Mouse (Mus musculus): ENCODE results near the gene Olfr1101. TPM values are rescaled to one million over a fixed set of nuclear protein-coding genes. Genes with fewer than 3 reads are reported as not detected.

Olfr1101 gene
- not detected for total RNA-seq (2023)

DNA sequence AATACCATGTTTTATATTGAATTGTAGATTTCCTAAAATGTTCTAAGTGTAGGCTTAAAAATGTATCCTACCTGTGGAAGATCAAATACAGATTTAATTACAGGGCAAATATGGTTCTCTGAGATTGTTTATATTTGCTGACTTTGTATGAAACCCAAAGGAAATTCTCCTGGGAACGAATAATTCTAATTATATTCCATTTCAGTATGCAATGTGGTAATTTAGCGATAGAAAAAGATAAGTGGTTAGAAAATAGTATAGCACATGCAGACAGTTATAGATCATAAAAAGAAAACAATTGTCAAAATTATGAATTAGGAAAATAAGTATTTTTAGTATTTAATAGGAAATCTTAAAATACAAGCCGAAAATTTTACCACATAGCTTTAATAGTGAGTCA is at the start of gene Olfr1101:
TSS of gene Olfr1101 (minus strand) at position 101 of the 400 bp plus-strand sequence.

DNA sequence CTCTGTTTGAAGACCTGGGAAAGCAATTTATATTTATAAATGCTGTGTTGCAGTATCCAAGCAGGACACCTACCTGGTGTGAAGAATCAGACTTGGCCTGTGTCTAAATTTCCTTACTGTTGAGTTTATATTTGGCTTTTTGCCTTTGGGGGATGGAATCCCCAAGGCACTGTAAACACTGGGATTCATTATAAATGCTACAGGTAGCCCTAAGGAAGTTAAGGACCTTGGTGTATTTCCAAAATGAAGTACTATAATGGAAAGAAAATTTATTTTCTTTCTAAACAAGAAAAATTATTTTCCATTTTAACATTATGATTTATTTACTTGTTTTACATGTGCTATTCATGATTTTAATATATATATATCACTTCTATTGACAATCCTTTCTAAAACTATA is 45.4 kb upstream of the Olfr1101 start, which contains the start of gene Olfr1105:
TSS of gene Olfr1105 (minus strand) at position 101 of the 400 bp plus-strand sequence.

DNA sequence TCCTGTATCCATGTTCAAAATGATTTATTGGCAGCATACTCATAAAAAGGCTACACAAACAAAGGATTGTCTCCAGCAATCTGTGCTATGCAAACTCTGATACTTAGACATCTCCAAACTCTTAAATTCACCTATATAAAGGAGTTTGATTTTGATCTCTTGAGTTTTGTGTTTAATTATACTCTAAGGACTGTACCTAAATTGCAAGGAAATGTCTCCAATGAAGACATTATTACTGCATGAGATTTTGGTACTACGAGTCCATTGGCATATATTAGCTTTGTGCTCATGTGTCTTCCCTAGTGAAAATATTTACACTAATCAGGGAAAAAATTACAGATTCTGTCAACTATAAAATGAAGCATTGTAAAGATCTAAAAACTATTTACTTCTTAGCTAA is 36.0 kb upstream of the Olfr1101 start, which contains the start of gene Olfr1104:
TSS of gene Olfr1104 (minus strand) at position 101 of the 400 bp plus-strand sequence.

DNA sequence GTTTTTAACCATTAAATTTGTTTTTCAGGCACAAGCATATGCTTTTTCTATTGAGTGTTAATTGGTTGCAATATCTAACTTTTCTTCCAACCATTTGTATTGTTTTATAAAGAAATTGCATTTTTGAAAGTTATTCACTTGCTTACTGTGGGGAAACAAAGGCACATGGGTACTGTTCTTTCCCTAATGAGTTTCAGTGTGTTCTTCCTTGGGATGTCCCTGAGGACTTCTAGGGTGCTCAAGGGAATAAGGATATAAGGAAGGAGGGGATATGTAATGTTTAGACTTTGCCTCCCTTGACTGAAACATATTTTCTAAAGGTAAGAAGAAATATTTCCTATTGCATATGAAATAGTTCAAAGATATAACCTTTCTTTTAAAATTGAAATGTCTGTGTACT is 7.1 kb upstream of the Olfr1101 start, which contains the start of gene Olfr1102:
TSS of gene Olfr1102 (plus strand) at position 301 of the 400 bp plus-strand sequence.

DNA sequence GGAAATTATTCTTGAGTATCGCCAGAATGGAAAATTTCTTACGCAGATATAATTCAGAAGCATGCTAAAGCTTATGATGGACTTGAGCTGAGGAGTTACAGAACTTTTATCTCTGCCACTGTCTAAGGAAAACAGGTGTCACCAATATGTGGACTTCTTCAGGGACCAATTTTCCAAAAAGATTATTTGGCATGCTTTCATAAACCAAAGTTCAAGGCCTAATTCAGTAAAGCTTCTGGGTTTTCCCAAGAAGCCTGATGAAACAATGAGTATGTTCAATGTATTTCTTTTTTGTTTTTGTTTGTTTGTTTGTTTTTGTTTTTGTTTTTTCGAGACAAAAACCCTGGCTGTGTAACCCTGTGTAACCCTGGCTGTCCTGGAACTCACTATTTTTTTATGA is 11.2 kb downstream of the Olfr1101 start, which contains the start of gene Olfr1100:
TSS of gene Olfr1100 (minus strand) at position 101 of the 400 bp plus-strand sequence.

DNA sequence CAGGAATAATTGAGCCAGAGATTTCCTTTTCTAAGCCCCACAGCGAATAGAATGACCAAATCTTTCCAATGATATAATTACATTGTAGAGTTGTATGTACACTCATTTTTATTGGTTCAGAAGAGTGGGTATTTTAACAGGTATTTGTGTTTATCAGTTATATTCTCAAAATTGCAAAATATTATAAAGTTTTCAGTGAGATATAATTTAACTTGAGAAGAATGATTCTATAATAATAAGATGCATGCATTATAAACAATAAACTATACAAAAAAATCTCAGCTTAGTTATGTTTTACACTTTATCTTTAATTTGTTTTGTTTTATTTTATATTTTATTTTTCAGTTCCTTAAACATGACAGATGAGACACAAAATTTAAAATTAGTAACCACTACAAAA is 30.4 kb downstream of the Olfr1101 start, which contains the start of gene Olfr1099:
TSS of gene Olfr1099 (minus strand) at position 101 of the 400 bp plus-strand sequence.

Other genes with a start within 250 kb of the Olfr1101 start
- not detected for gene Olfr1090, start 232.2 kb downstream of the Olfr1101 start, total RNA-seq (2023)
- not detected for gene Olfr1093, start 208.7 kb downstream of the Olfr1101 start, total RNA-seq (2023)
- not detected for gene Olfr141, start 181.2 kb downstream of the Olfr1101 start, total RNA-seq (2023)
- not detected for gene Olfr1094, start 166.6 kb downstream of the Olfr1101 start, total RNA-seq (2023)
- not detected for gene Olfr1095, start 139.5 kb downstream of the Olfr1101 start, total RNA-seq (2023)
- gene Gm13723, start 116.4 kb downstream of the Olfr1101 start, total RNA-seq (2023), result not detected
- not detected for gene Olfr1097, start 99.0 kb downstream of the Olfr1101 start, total RNA-seq (2023)
- gene Olfr1098, start 66.7 kb downstream of the Olfr1101 start, total RNA-seq (2023), result not detected
- not detected for gene Olfr1099, start 30.5 kb downstream of the Olfr1101 start, total RNA-seq (2023)
- gene Olfr1100, start 11.3 kb downstream of the Olfr1101 start, total RNA-seq (2023), result not detected
- gene Olfr1102, start 7.2 kb upstream of the Olfr1101 start, total RNA-seq (2023), result not detected
- not detected for gene Olfr1104, start 35.9 kb upstream of the Olfr1101 start, total RNA-seq (2023)
- not detected for gene Olfr1105, start 45.3 kb upstream of the Olfr1101 start, total RNA-seq (2023)
- gene Olfr1106, start 61.1 kb upstream of the Olfr1101 start, total RNA-seq (2023), result not detected
- not detected for gene Olfr1107, start 84.6 kb upstream of the Olfr1101 start, total RNA-seq (2023)
- gene Olfr1109, start 104.8 kb upstream of the Olfr1101 start, total RNA-seq (2023), result not detected
- not detected for gene Olfr259, start 123.3 kb upstream of the Olfr1101 start, total RNA-seq (2023)
- not detected for gene Olfr1110, start 149.1 kb upstream of the Olfr1101 start, total RNA-seq (2023)
- not detected for gene Olfr1111, start 161.4 kb upstream of the Olfr1101 start, total RNA-seq (2023)
- gene Olfr1112, start 196.6 kb upstream of the Olfr1101 start, total RNA-seq (2023), result not detected
- not detected for gene Olfr1113, start 217.7 kb upstream of the Olfr1101 start, total RNA-seq (2023)

All from monocyte, adult 59 days (primary cell).